Mouse (Mus musculus): Measurements from ENCODE around the gene Gba2. TPM values are rescaled to one million over a fixed set of nuclear protein-coding genes. Genes with fewer than 3 reads are reported as not detected.
"Not testable (repeated sequence)": the region's sequence is repeated elsewhere in the genome, so short reads cannot be mapped to it uniquely, and the experiment has no call there.

Gba2 gene
- total RNA-seq, 2 experiments from 2014 or later, result 62.1 to 64.2 TPM

GRCm38 (mm10) chr4:43558028-43558630, 20.5 kb downstream of the Gba2 start:
- no peak for DNase-seq (ENCODE audit: low spot score in 2 of 2)

GRCm38 (mm10) chr4:43555926-43556325, 22.7 kb downstream of the Gba2 start:
- DNase-seq (ENCODE audit: low spot score in 2 of 2), result no peak

GRCm38 (mm10) chr4:43553891-43554290, 24.8 kb downstream of the Gba2 start:
- no peak for DNase-seq (ENCODE audit: low spot score in 2 of 2)

- DNase-seq (ENCODE audit: low spot score in 2 of 2), result peak; percentile 55 to 77
Measured at GRCm38 (mm10) chr4:43552437-43552836, 26.2 kb downstream of the Gba2 start.

GRCm38 (mm10) chr4:43551854-43552253, 26.8 kb downstream of the Gba2 start:
- DNase-seq (ENCODE audit: low spot score in 2 of 2), result not testable (repeated sequence)

- DNase-seq (ENCODE audit: low spot score in 2 of 2), result no peak
Measured at GRCm38 (mm10) chr4:43549055-43549454, 29.6 kb downstream of the Gba2 start.

GRCm38 (mm10) chr4:43547160-43547559, 31.5 kb downstream of the Gba2 start:
- DNase-seq (ENCODE audit: low spot score in 2 of 2), result no peak

GRCm38 (mm10) chr4:43546375-43547047, 32.2 kb downstream of the Gba2 start:
- DNase-seq (ENCODE audit: low spot score in 2 of 2), result no peak

GRCm38 (mm10) chr4:43542044-43542443, 36.6 kb downstream of the Gba2 start:
- no peak for DNase-seq (ENCODE audit: low spot score in 2 of 2)

GRCm38 (mm10) chr4:43536031-43536430, 42.6 kb downstream of the Gba2 start:
- no peak for DNase-seq (ENCODE audit: low spot score in 2 of 2)

- DNase-seq (ENCODE audit: low spot score in 2 of 2), result no peak
Measured at GRCm38 (mm10) chr4:43535628-43536027, 43.0 kb downstream of the Gba2 start.

GRCm38 (mm10) chr4:43533270-43533669, 45.4 kb downstream of the Gba2 start:
- DNase-seq (ENCODE audit: low spot score in 2 of 2), result no peak

GRCm38 (mm10) chr4:43530581-43530980, 48.1 kb downstream of the Gba2 start:
- DNase-seq (ENCODE audit: low spot score in 2 of 2), result peak; percentile 76 to 82

GRCm38 (mm10) chr4:43530081-43530501, 48.6 kb downstream of the Gba2 start:
- no peak for DNase-seq (ENCODE audit: low spot score in 2 of 2)

- DNase-seq (ENCODE audit: low spot score in 2 of 2), result no peak
Measured at GRCm38 (mm10) chr4:43528487-43528886, 50.2 kb downstream of the Gba2 start.

GRCm38 (mm10) chr4:43527880-43528279, 50.8 kb downstream of the Gba2 start:
- no peak for DNase-seq (ENCODE audit: low spot score in 2 of 2)

- DNase-seq (ENCODE audit: low spot score in 2 of 2), result peak; percentile 88 to 95
Measured at GRCm38 (mm10) chr4:43519956-43520355, 58.7 kb downstream of the Gba2 start.

- no peak for DNase-seq (ENCODE audit: low spot score in 2 of 2)
Measured at GRCm38 (mm10) chr4:43519551-43519950, 59.1 kb downstream of the Gba2 start.

Other genes with a start within 250 kb of the Gba2 start
- 100 to 1,000 TPM; 128 to 146 TPM for gene Rusc2, start 196.9 kb downstream of the Gba2 start, total RNA-seq (2021)
- 1 to 10 TPM in 1 of 2 experiments, under 1 TPM in 1; 0.82 to 1.2 TPM for gene Fam166b, start 149.7 kb downstream of the Gba2 start, total RNA-seq (2021)
- gene Tesk1, start 136.9 kb downstream of the Gba2 start, total RNA-seq (2021), result 10 to 100 TPM; 90.6 to 96.5 TPM
- 1 to 10 TPM in 1 of 2 experiments, under 1 TPM in 1; 0.84 to 1.3 TPM for gene Cd72, start 124.2 kb downstream of the Gba2 start, total RNA-seq (2021)
- not detected for gene Sit1, start 95.1 kb downstream of the Gba2 start, total RNA-seq (2021)
- gene Ccdc107, start 86.0 kb downstream of the Gba2 start, total RNA-seq (2021), result 10 to 100 TPM; 29.9 to 30.0 TPM
- 1 to 10 TPM in 1 of 2 experiments, under 1 TPM in 1; 0.21 to 1.8 TPM for gene Arhgef39, start 79.2 kb downstream of the Gba2 start, total RNA-seq (2021)
- 1 to 10 TPM in 1 of 2 experiments, under 1 TPM in 1; 0.42 to 1.8 TPM for gene Car9, start 71.9 kb downstream of the Gba2 start, total RNA-seq (2021)
- 1 to 10 TPM; 8.4 to 9.9 TPM for gene Tpm2, start 55.1 kb downstream of the Gba2 start, total RNA-seq (2021)
- gene Creb3, start 16.5 kb downstream of the Gba2 start, total RNA-seq (2021), result 10 to 100 TPM; 78.1 to 80.9 TPM
- gene Tln1, start 16.2 kb downstream of the Gba2 start, total RNA-seq (2021), result 10 to 100 TPM; 51.7 to 51.8 TPM
- 10 to 100 TPM; 44.8 to 50.1 TPM for gene Rgp1, start 158 bp downstream of the Gba2 start, total RNA-seq (2021)
- not detected for gene Msmp, start 5.6 kb upstream of the Gba2 start, total RNA-seq (2021)
- 10 to 100 TPM; 47.5 to 48.4 TPM for gene Npr2, start 53.1 kb upstream of the Gba2 start, total RNA-seq (2021)
- 1 to 10 TPM in 1 of 2 experiments, under 1 TPM in 1; 0.87 to 2.1 TPM for gene Spag8, start 74.7 kb upstream of the Gba2 start, total RNA-seq (2021)
- 10 to 100 TPM; 34.1 to 40.5 TPM for gene Hint2, start 77.6 kb upstream of the Gba2 start, total RNA-seq (2021)
- 10 to 100 TPM; 57.7 to 64.8 TPM for gene Tmem8b, start 90.1 kb upstream of the Gba2 start, total RNA-seq (2021)
- 1 to 10 TPM; 1.6 to 1.7 TPM for gene Fam221b, start 90.3 kb upstream of the Gba2 start, total RNA-seq (2021)
- gene Olfr70, start 121.9 kb upstream of the Gba2 start, total RNA-seq (2021), result not detected
- gene Olfr71, start 131.4 kb upstream of the Gba2 start, total RNA-seq (2021), result under 1 TPM in 1 of 2 experiments, not detected in 1; 0.12 TPM
- 1 to 10 TPM in 1 of 2 experiments, under 1 TPM in 1; 0.61 to 1.5 TPM for gene Hrct1, start 148.3 kb upstream of the Gba2 start, total RNA-seq (2021)
- 1 to 10 TPM in 1 of 2 experiments, under 1 TPM in 1; 0.44 to 1.1 TPM for gene Spaar, start 151.2 kb upstream of the Gba2 start, total RNA-seq (2021)
- gene Olfr159, start 192.1 kb upstream of the Gba2 start, total RNA-seq (2021), result not detected
- not detected for gene Olfr156, start 245.0 kb upstream of the Gba2 start, total RNA-seq (2021)